Mouse (Mus musculus) thymus, adult 2 months (tissue): ENCODE data around the gene Mgst2.

Experiments used
- CTCF ChIP-seq: fragments of 200-500 bp; IDR thresholded peaks from 2 replicates; pipeline ENCODE4 v1.5.1; 2012; ENCODE audit warnings: mild to moderate bottlenecking, control low read depth, low read length, moderate library complexity, borderline replicate concordance; ENCODE audit not compliant: control insufficient read depth, poor library complexity, insufficient read depth; ENCODE audit errors: extremely low read depth
- POLR2A ChIP-seq: fragments of 200-500 bp; IDR thresholded peaks from 2 replicates; pipeline ENCODE4 v1.6.1; 2012; ENCODE audit warnings: mild to moderate bottlenecking, low read length, control low read depth, moderate library complexity; ENCODE audit not compliant: control insufficient read depth, poor library complexity, insufficient read depth; ENCODE audit errors: extremely low read depth

DNA sequence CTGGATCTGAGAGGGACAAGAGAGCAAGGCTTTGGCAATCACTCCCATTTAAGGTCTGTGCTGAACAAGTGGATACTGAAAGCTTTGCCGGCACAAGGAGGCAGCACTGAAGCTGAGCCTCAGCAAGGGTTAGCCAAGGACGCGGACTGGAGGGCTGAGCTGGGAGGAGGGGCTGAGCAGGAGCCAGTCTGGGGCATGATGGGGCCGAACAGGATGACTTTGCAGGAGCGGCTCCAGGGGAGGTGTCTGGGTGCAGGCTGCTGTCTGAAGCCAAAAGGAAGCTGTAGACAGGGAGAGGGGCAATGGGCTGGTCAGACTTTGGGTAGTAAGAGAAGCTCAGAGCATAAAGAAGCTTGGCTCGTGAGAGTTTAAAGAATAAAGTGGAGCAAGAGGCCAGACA is 48.2 kb upstream of the Mgst2 start:
- TF ChIP-seq POLR2A: no peak
- no peak for TF ChIP-seq CTCF
